Mouse (Mus musculus) embryonic facial prominence, embryonic 10.5 days (tissue): Measurements from ENCODE around the gene Rnf167. TPM values are rescaled to one million over a fixed set of nuclear protein-coding genes. Genes with fewer than 3 reads are reported as not detected.

ENCODE experiments used
- DNase-seq: peaks from one replicate; pipeline ENCODE4 v3.0.0-alpha.2; 2017; ENCODE audit warnings: low spot score
- H3K27ac ChIP-seq: fragments of 300-500 bp; sonication (generic); replicated peaks from 2 replicates; pipeline ENCODE4 v1.5.1; 2016; ENCODE audit warnings: mild to moderate bottlenecking
- H3K27me3 ChIP-seq: fragments of 300-500 bp; sonication (generic); replicated peaks from 2 replicates; pipeline ENCODE4 v1.6.1; 2016; ENCODE audit warnings: low read depth, mild to moderate bottlenecking; ENCODE audit not compliant: poor library complexity, severe bottlenecking
- H3K36me3 ChIP-seq: fragments of 300-500 bp; sonication (generic); replicated peaks from 2 replicates; pipeline ENCODE4 v1.6.1; 2016; ENCODE audit warnings: mild to moderate bottlenecking, moderate library complexity
- H3K4me1 ChIP-seq: fragments of 300-500 bp; sonication (generic); 2 replicates; pipeline ENCODE4 v1.6.1; 2016
- H3K4me3 ChIP-seq: fragments of 300-500 bp; sonication (generic); 2 replicates; pipeline ENCODE4 v1.5.1; 2016; ENCODE audit warnings: mild to moderate bottlenecking, moderate library complexity
- H3K9me3 ChIP-seq: fragments of 300-500 bp; sonication (generic); 2 replicates; pipeline ENCODE4 v1.6.1; 2016; ENCODE audit warnings: mild to moderate bottlenecking
- WGBS: fragments of 180-500 bp; shearing (Covaris S2); methylation state at CpG from one replicate; pipeline ENCODE4 v1.1.7; 2016; 5-methylcytosine and 5-hydroxymethylcytosine counted together
- polyA plus RNA-seq: library from polyadenylated mRNA; unstranded; fragments of >200 nt; fragmentation: Nextera tagmentation; extraction: Ambion mirVana; gene quantifications from 2 replicates; pipeline ENCODE4 v1.2.1, GENCODE M21; 2016

Rnf167 gene
- 89.7 and 91.9 TPM in 2 replicates for polyA plus RNA-seq

DNA sequence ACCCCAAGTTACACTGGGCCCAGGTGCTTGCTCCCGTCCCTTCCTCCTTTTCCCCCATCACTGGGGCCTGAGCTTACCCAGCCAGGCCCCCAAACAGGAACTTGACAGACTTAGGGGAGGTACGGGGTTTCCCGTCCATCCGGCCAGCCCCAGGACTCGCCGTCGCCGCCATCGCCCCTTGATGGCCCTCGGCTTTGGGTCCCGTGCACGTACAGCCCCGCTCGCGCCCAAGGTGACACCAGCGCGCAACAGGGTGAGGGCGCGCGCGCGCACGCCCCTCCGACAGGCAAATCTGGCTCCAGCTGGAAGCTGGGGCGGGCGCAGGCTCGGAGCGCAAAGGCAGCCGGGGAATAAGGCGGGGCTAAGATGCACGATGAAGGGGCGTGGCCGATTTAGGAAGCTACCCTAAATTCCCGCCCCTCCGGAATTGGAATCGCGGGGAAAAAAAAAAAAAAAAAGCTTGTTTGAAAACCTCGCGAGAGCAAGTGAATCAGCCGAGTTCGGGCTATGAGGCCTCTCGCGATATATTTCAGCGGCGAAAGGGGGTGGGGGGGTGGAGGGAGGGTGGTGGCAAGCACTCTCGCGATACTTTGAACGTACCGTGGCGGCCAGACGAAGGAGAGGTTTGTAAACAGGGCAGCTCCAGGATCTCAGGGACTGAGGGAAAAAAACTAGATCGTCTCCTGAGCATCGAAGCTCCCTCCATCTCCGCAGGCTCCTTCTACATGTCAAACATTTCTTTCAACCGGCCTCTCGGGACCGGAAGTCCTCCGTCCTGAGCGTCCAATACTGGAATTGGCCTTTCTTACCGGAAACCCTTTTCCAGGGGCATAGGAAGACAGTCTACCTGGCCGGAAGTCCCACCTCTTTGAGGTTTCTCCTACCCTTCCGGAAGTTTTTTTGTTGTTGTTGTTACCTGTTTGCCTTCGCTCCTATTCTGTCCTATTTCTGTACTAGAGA is at the start of gene Rnf167, which contains the start of gene Slc25a11:
Rnf167 (plus strand) TSS at position 545 of the 960 bp plus-strand sequence.
Slc25a11 (minus strand) TSS at position 789 of the 960 bp plus-strand sequence.
- H3K4me1 ChIP-seq: peaks cover 57% of the 10 kb centered on the region

GRCm38 (mm10) chr11:70597301-70597700 is 49.7 kb upstream of the Rnf167 start:
- 89% methylated on average over 6 of the region's 6 CpGs for WGBS
- Histone ChIP-seq H3K36me3 (peaks cover 55% of the 10 kb centered on the region), H3K27ac (no peak overlapping the region), H3K9me3 (no peaks in the 10 kb centered on the region), H3K4me1 (peaks cover 6% of the 10 kb centered on the region; the same call in 1 of the 2 replicates), H3K27me3 (no peaks in the 10 kb centered on the region), H3K4me3 (no peak overlapping the region)
- DNase-seq: no peak

More for the DNA sequence above, at the start of gene Rnf167, which contains the start of gene Slc25a11:
- DNase-seq: peak; percentile 98
- H3K27me3 ChIP-seq: no peaks in the 10 kb centered on the region
- WGBS: under 1% methylated on average over 63 of the region's 63 CpGs
- peak within 1 kb of the TSS; percentile 93 for H3K27ac ChIP-seq
- H3K9me3 ChIP-seq: no peaks in the 10 kb centered on the region
- H3K36me3 ChIP-seq: peaks cover 72% of the 10 kb centered on the region
- peak within 1 kb of the TSS; percentile 84 for H3K4me3 ChIP-seq

GRCm38 (mm10) chr11:70598451-70598953 is 48.5 kb upstream of the Rnf167 start:
- Histone ChIP-seq H3K27me3 (no peaks in the 10 kb centered on the region), H3K4me1 (peaks cover 6% of the 10 kb centered on the region; the same call in 1 of the 2 replicates), H3K27ac (no peak overlapping the region), H3K4me3 (no peak overlapping the region), H3K36me3 (peaks cover 67% of the 10 kb centered on the region), H3K9me3 (no peaks in the 10 kb centered on the region)
- DNase-seq: no peak
- 89% methylated on average over 9 of the region's 9 CpGs for WGBS

DNA sequence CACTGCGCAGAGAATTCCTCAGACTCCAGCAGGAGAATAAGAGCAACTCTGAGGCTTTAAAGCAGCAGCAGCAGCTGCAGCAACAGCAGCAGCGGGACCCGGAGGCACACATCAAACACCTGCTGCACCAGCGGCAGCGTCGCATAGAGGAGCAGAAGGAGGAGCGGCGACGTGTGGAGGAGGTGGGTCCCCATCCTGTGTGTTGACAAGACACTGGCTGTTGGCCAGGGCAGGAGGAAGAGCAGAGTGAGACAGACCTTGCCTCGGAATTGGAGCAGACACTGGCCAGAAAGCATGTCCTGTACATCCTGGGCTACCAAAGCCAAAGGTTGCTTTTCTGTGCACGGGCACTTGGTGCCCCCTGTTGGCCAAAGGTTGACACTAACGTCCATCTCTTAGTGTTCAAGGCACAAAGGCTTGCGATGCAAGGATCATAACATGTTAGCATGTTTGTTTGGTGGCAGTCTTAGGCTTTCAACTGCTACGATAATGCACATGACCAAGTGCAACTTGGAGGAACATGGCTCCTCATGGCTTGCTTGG is 41.9 kb upstream of the Rnf167 start:
- no peaks in the 10 kb centered on the region for H3K9me3 ChIP-seq
- peaks cover 96% of the 10 kb centered on the region for H3K36me3 ChIP-seq
- WGBS: 65% methylated on average over 14 of the region's 14 CpGs
- H3K4me1 ChIP-seq: no peaks in the 10 kb centered on the region
- H3K27me3 ChIP-seq: no peaks in the 10 kb centered on the region
- no peak overlapping the region for H3K27ac ChIP-seq
- DNase-seq: peak; percentile 73
- no peak overlapping the region for H3K4me3 ChIP-seq

GRCm38 (mm10) chr11:70606717-70607116 is 40.3 kb upstream of the Rnf167 start:
- Histone ChIP-seq H3K4me1 (no peaks in the 10 kb centered on the region), H3K36me3 (peaks cover 100% of the 10 kb centered on the region), H3K4me3 (no peak overlapping the region), H3K27me3 (no peaks in the 10 kb centered on the region), H3K27ac (no peak overlapping the region), H3K9me3 (no peaks in the 10 kb centered on the region)
- WGBS: 71% methylated on average over 12 of the region's 12 CpGs
- no peak for DNase-seq

DNA sequence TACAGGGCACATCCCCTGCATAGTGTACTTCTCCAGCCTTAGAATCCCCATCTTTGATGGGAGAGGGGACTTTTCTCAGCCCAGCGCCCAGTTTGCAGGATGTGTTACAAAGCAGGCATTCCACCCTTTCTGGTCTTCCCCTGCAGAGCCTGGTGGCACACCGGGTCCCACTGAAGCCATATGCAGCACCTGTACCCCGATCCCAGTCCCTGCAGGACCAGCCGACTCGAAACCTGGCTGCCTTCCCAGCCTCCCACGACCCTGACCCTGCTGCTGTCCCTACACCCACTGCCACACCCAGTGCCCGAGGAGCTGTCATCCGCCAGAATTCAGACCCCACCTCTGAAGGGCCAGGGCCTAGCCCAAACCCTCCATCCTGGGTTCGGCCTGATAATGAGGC is 39.4 kb upstream of the Rnf167 start:
- H3K36me3 ChIP-seq: peaks cover 100% of the 10 kb centered on the region
- no peaks in the 10 kb centered on the region for H3K27me3 ChIP-seq
- WGBS: 91% methylated on average over 9 of the region's 9 CpGs

GRCm38 (mm10) chr11:70608381-70609066 is 38.5 kb upstream of the Rnf167 start:
- H3K4me1 ChIP-seq: no peaks in the 10 kb centered on the region
- DNase-seq: peak; percentile 34
- H3K4me3 ChIP-seq: no peak overlapping the region
- peaks cover 100% of the 10 kb centered on the region for H3K36me3 ChIP-seq
- no peaks in the 10 kb centered on the region for H3K9me3 ChIP-seq
- 89% methylated on average over 26 of the region's 26 CpGs for WGBS
- H3K27me3 ChIP-seq: no peaks in the 10 kb centered on the region
- H3K27ac ChIP-seq: no peak overlapping the region

More for the DNA sequence above, 39.4 kb upstream of the Rnf167 start:
- Histone ChIP-seq H3K4me3 (no peak overlapping the region), H3K9me3 (no peaks in the 10 kb centered on the region), H3K27ac (no peak overlapping the region), H3K4me1 (no peaks in the 10 kb centered on the region)
- DNase-seq: no peak

GRCm38 (mm10) chr11:70610752-70611151 is 36.3 kb upstream of the Rnf167 start:
- DNase-seq: no peak
- H3K27ac ChIP-seq: no peak overlapping the region
- H3K9me3 ChIP-seq: no peaks in the 10 kb centered on the region
- 91% methylated on average over 4 of the region's 4 CpGs for WGBS
- H3K27me3 ChIP-seq: peaks cover 7% of the 10 kb centered on the region
- peaks cover 14% of the 10 kb centered on the region for H3K4me1 ChIP-seq
- H3K36me3 ChIP-seq: peaks cover 82% of the 10 kb centered on the region
- no peak overlapping the region for H3K4me3 ChIP-seq

GRCm38 (mm10) chr11:70612505-70612904 is 34.5 kb upstream of the Rnf167 start:
- no peak for DNase-seq
- Histone ChIP-seq H3K27ac (no peak overlapping the region), H3K27me3 (peaks cover 23% of the 10 kb centered on the region), H3K36me3 (peaks cover 64% of the 10 kb centered on the region), H3K4me1 (peaks cover 20% of the 10 kb centered on the region), H3K9me3 (no peaks in the 10 kb centered on the region), H3K4me3 (no peak overlapping the region)
- WGBS: 77% methylated on average over 7 of the region's 7 CpGs

- peaks cover 39% of the 10 kb centered on the region for H3K36me3 ChIP-seq
- peak overlapping the region; percentile 55 for H3K4me3 ChIP-seq
- DNase-seq: peak; percentile 64
- 2% methylated on average over 17 of the region's 17 CpGs for WGBS
- no peaks in the 10 kb centered on the region for H3K9me3 ChIP-seq
- H3K4me1 ChIP-seq: peaks cover 20% of the 10 kb centered on the region
- peaks cover 23% of the 10 kb centered on the region for H3K27me3 ChIP-seq
- H3K27ac ChIP-seq: peak overlapping the region; percentile 40; the same call in 1 of the 2 replicates
Observed at GRCm38 (mm10) chr11:70615074-70615473, 32.0 kb upstream of the Rnf167 start.

DNA sequence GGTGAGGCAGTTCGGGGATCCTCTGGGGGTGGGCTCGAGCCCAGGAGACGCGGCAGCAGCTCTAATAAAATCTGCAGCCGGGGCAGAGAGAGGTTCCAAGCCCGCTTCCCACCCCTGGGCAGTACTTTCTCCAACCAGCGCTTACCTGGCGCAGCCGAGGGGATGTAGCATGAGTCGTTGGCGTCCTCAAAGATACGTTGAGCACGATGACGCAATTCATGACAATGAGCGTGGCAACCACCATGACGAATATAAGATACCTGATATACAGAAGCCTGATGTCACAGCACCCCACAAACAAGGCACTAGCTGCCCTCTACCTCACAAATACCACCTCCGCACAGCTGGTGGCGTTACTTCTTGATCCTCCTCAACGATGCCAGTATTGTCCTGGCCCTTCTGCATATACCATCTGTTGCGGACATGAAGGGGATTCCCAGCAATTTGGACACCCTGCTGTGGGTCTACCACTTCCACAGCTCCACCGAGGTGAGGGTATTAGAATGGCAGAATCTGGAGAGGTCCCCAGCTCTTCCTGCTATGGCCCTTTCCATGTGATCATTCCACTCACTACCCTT is 31.4 kb upstream of the Rnf167 start, which contains the start of gene 4930544D05Rik:
4930544D05Rik (plus strand) TSS at position 333 of the 578 bp plus-strand sequence.
- Histone ChIP-seq H3K27ac (peak within 1 kb of the TSS; percentile 40; the same call in 1 of the 2 replicates), H3K9me3 (no peaks in the 10 kb centered on the region), H3K4me3 (peak within 1 kb of the TSS; percentile 55), H3K27me3 (peaks cover 23% of the 10 kb centered on the region), H3K4me1 (peaks cover 20% of the 10 kb centered on the region), H3K36me3 (peaks cover 33% of the 10 kb centered on the region)
- no peak for DNase-seq
- WGBS: 15% methylated on average over 21 of the region's 21 CpGs
